Mouse (Mus musculus) lung, embryonic 15.5 days (tissue): ENCODE data around the gene Gnai2. TPM values are rescaled to one million over a fixed set of nuclear protein-coding genes. Genes with fewer than 3 reads are reported as not detected.
A peak's percentile ranks its signal among the peaks of the same experiment; 100 is the strongest.
"Not testable (repeated sequence)": the region's sequence is repeated elsewhere in the genome, so short reads cannot be mapped to it uniquely, and the experiment has no call there.

Experiments used
- ATAC-seq: fragments of 200-750 bp; cut with Nextera tagmentation; 2 replicates; pipeline ENCODE4 v1.8.0; 2017; ENCODE audit warnings: moderate number of reproducible peaks, borderline replicate concordance; ENCODE audit not compliant: low FRiP score, low TSS enrichment; ENCODE audit errors: extremely low read depth
- H3K27ac ChIP-seq: fragments of 300-500 bp; sonication (generic); 2 replicates; pipeline ENCODE4 v1.5.1; 2015; ENCODE audit warnings: moderate library complexity, mild to moderate bottlenecking, inconsistent platforms
- H3K27me3 ChIP-seq: fragments of 300-500 bp; sonication (generic); 2 replicates; pipeline ENCODE4 v1.6.1; 2015; ENCODE audit warnings: inconsistent platforms
- H3K36me3 ChIP-seq: fragments of 300-500 bp; sonication (generic); 2 replicates; pipeline ENCODE4 v1.6.1; 2015; ENCODE audit warnings: inconsistent platforms
- H3K4me1 ChIP-seq: fragments of 300-500 bp; sonication (generic); 2 replicates; pipeline ENCODE4 v1.6.1; 2015; ENCODE audit warnings: inconsistent platforms
- H3K4me2 ChIP-seq: fragments of 300-500 bp; sonication (generic); 2 replicates; pipeline ENCODE4 v1.6.1; 2015; ENCODE audit warnings: inconsistent platforms, mild to moderate bottlenecking, moderate library complexity
- H3K4me3 ChIP-seq: fragments of 300-500 bp; sonication (generic); 2 replicates; pipeline ENCODE4 v1.5.1; 2015; ENCODE audit warnings: mild to moderate bottlenecking, inconsistent platforms
- H3K9ac ChIP-seq: fragments of 300-500 bp; sonication (generic); 2 replicates; pipeline ENCODE4 v1.6.1; 2015; ENCODE audit warnings: inconsistent platforms
- H3K9me3 ChIP-seq: fragments of 300-500 bp; sonication (generic); 2 replicates; pipeline ENCODE4 v1.6.1; 2016; ENCODE audit warnings: inconsistent platforms
- WGBS: fragments of 180-500 bp; shearing (Covaris S2); methylation state at CpG from one replicate; pipeline ENCODE4 v1.1.7; 2015; 5-methylcytosine and 5-hydroxymethylcytosine counted together
- polyA plus RNA-seq: library from polyadenylated mRNA; unstranded; fragments of >200 nt; fragmentation: Nextera tagmentation; extraction: Ambion mirVana; gene quantifications from 2 replicates; pipeline ENCODE4 v1.2.1, GENCODE M21; 2015

Gene Gnai2
- 469 and 478 TPM in 2 replicates for polyA plus RNA-seq

DNA sequence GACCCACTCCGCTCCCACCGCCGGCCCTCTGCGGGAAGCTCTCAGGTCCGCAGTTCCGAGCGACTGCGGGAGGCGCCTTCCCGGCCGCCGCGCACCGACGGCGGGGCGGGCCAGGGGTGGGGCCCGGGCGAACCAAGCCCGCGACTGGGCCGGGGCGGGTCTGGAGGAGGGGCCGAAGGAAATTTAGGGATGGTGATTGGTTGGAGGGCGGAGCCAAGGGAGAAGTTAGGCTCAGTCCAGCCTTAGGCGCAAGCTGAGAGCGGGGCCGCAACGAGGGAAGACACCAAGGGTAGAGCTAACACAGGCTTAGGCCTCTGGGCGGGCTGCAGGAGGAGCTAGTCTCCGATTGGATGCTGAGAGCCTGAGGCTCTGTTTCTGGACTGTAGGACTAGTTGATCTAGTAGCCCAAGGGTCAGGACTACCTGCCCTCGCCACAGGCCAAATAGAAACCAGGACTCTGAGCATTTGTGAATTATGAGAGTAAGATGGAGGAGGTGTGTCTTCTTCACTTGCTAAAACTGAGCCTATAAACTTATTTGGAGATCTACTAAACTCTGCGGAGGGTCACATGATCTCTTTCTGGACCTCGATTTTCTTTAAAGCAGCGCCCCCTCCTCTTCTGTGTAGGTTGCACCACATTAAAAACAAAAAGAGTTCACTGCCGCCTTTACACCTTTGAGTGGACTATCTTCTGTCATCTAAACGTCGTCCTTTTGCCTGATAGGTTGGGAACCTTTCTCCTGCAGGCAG, at the start of gene Gnai2:
Gene Gnai2, minus strand, starts transcription at position 89 of the 750 bp plus-strand sequence.
- peak; percentile 96 for ATAC-seq
- H3K9ac ChIP-seq = peak within 1 kb of the TSS; percentile 76
- H3K4me2 ChIP-seq = peak within 1 kb of the TSS; percentile 98
- H3K4me1 ChIP-seq = peaks cover 37% of the 10 kb centered on the region
- 3% methylated on average over 38 of the region's 38 CpGs for WGBS
- no peaks in the 10 kb centered on the region for H3K9me3 ChIP-seq
- peak within 1 kb of the TSS; percentile 77 for H3K4me3 ChIP-seq
- H3K27me3 ChIP-seq = no peaks in the 10 kb centered on the region
- H3K27ac ChIP-seq = peak within 1 kb of the TSS; percentile 90
- no peaks in the 10 kb centered on the region for H3K36me3 ChIP-seq

DNA sequence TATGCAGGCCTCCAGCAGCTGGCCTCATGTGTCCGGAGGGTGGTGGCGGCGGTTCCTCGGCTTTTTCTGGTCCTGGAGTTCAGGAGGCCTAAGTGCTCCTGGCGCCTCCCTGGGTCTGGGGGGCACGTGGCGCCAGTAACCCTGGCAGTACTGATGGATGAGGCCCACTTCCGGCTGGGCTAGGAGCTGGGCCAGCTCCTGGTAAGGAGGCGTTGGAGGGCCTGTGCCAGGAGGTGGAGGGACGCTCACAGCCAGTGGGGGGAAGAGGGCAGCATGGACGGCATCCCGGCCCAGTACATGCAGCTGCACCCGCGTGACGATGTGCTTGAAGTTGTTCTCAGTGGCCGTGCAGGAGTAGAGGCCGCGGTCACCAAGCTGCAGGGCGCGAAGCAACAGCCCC, 47.2 kb upstream of the Gnai2 start:
- Histone ChIP-seq H3K4me1 (peaks cover 15% of the 10 kb centered on the region), H3K27ac (no peak overlapping the region; the same call in 1 of the 2 replicates), H3K36me3 (peaks cover 9% of the 10 kb centered on the region; the same call in 1 of the 2 replicates), H3K4me2 (no peak overlapping the region), H3K9me3 (no peaks in the 10 kb centered on the region), H3K9ac (no peak overlapping the region), H3K4me3 (no peak overlapping the region), H3K27me3 (peaks cover 5% of the 10 kb centered on the region)
- no peak for ATAC-seq
- WGBS = 71% methylated on average over 20 of the region's 20 CpGs

DNA sequence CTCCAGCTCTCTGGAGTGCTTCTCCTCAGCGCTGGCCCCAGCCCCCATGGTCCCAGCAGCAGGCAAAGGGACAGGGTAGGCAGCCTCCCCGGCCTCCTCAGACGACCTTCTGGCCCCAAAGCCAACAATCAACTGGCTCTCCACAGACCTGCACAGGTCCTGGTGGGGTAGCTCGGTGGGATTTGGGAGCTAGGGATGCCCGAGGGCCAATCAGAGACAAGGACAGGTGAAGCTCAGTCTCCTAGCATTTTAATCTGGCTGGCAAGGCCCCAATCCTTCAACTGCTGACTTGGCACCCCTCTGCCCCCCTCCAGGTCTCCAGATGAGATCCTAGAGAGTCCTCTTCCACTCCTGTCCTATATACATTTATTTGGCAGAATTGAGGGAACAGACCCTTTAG, 44.3 kb upstream of the Gnai2 start, which contains the start of gene Gnat1:
Gene Gnat1, minus strand, starts transcription at position 212 of the 400 bp plus-strand sequence.
- no peaks in the 10 kb centered on the region for H3K9me3 ChIP-seq
- H3K4me2 ChIP-seq = no peak within 1 kb of the TSS
- peaks cover 5% of the 10 kb centered on the region; the same call in 1 of the 2 replicates for H3K36me3 ChIP-seq
- no peak within 1 kb of the TSS for H3K9ac ChIP-seq
- WGBS = 25% methylated on average over 5 of the region's 5 CpGs
- peaks cover 27% of the 10 kb centered on the region for H3K4me1 ChIP-seq
- H3K4me3 ChIP-seq = no peak within 1 kb of the TSS
- H3K27me3 ChIP-seq = peaks cover 34% of the 10 kb centered on the region
- H3K27ac ChIP-seq = no peak within 1 kb of the TSS
- no peak for ATAC-seq

DNA sequence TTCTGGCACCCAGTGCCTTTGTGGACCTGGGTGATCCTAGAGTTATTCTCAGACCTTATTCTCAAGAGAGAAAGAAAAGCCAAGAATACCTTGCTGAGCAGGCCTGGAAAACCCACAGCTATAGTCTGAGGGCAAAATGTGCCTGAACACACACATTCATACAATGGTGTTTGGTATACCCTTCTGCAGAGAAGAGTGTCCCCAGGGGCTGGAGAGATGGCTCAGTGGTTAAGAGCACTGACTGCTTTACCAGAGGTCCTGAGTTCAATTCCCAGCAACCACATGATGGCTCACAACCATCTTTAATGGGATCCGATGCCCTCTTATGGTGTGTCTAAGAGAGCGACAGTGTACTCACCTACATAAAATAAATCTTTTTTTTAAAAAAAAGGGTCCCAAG, 43.7 kb upstream of the Gnai2 start:
- Histone ChIP-seq H3K27me3 (peaks cover 38% of the 10 kb centered on the region), H3K4me2 (no peak overlapping the region), H3K4me3 (no peak overlapping the region), H3K27ac (no peak overlapping the region), H3K9me3 (no peaks in the 10 kb centered on the region), H3K9ac (no peak overlapping the region), H3K36me3 (0 out of 2 replicates have a peak, but pooled peaks cover 4% of the 10 kb centered on the region), H3K4me1 (peaks cover 27% of the 10 kb centered on the region)
- ATAC-seq = no peak
- 87% methylated on average over 2 of the region's 2 CpGs for whole genome bisulfite sequencing

DNA sequence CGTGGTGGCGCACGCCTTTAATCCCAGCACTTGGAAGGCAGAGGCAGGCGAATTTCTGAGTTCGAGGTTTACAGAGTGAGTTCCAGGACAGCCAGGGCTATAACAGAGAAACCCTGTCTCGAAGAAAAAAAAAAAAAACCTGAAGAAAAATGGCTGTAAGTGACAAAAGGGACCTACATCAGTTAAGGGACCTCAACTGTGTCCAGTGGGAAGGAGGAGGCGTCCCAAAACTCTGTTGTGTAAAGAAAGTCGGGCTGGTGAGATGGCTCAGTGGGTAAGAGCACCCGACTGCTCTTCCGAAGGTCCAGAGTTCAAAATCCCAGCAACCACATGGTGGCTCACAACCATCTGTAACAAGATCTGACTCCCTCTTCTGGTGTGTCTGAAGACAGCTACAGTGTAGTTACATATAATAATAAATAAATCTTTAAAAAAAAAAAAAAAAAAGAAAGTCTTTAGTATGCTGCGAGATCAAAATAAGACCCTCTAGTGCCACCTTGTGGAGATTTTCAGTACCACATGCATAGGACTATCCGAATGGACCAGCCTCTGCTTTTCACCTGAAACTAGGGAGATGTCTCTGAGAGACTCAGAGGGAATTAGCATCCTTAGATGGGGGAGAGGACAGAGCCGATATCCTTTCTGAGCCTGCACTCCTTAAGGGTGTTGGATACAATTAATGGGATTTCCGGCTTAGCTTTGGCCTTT, 42.8 kb upstream of the Gnai2 start:
- Histone ChIP-seq H3K4me1 (peaks cover 27% of the 10 kb centered on the region), H3K27me3 (peaks cover 38% of the 10 kb centered on the region), H3K4me2 (0 out of 2 replicates have a peak overlapping the region, but pooled peaks have one; percentile 69)
- WGBS = 34% methylated on average over 14 of the region's 14 CpGs
- H3K4me3 ChIP-seq, H3K9me3 ChIP-seq, H3K36me3 ChIP-seq, ATAC-seq, H3K27ac ChIP-seq, H3K9ac ChIP-seq: not testable (repeated sequence)

DNA sequence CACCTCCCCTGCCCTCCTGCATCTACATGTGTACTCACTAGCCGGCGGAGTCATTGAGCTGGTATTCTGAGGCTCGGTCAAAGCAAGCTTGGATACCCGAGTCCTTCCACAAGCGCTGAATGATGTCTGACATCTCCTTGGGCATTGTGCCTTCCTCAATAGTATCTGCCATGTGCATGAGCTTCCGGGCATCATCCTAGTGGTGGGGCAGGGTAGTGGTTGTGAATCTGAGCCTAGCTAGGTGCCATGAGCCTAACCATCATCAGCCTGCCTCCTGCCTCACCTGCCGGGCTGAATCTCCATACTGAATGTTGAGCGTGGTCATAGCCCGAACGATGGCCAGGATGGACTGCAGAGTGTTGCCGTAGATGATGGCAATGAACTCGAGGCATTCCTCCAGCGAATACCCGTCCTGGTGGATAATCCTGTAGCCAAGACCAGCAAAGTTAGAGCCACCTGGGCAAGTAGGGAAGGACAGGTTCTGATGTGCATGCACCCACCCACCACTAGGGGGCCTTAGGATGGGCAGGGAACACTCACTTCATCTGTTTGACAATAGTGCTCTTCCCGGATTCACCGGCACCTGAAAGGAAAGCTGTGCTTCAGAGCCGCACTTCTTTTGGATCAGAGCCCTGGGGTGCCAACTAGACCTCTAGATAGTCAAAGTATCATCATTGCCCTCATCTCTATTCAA, 42.1 kb upstream of the Gnai2 start:
- Histone ChIP-seq H3K36me3 (0 out of 2 replicates have a peak, but pooled peaks cover under 1% of the 10 kb centered on the region), H3K27ac (no peak overlapping the region), H3K4me3 (no peak overlapping the region), H3K9ac (no peak overlapping the region), H3K4me1 (peaks cover 23% of the 10 kb centered on the region), H3K9me3 (no peaks in the 10 kb centered on the region), H3K27me3 (peaks cover 38% of the 10 kb centered on the region), H3K4me2 (peak overlapping the region; percentile 69)
- WGBS = 12% methylated on average over 17 of the region's 17 CpGs
- ATAC-seq = no peak

DNA sequence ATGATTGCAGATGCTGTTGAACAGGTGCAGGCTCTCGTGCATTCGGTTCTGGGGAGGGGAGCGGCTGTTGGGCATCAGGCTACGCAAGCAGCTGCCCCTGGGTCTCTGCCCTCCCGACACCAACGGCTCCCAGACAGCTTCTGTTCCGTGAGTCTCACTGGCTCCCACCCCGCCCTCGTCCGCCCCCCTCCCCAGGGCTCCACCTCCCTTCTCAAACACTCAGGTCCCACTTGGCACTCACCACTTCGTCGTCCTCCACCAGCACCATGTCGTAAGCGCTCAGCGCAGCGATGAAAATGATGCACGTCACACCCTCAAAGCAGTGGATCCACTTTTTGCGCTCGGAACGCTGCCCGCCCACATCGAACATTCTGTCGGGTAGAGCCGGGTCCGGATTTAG, 41.1 kb upstream of the Gnai2 start:
- 0 out of 2 replicates have a peak overlapping the region, but pooled peaks have one; percentile 10 for H3K9ac ChIP-seq
- peak overlapping the region; percentile 33 for H3K4me3 ChIP-seq
- H3K4me1 ChIP-seq = peaks cover 23% of the 10 kb centered on the region
- H3K27me3 ChIP-seq = peaks cover 38% of the 10 kb centered on the region
- H3K9me3 ChIP-seq = no peaks in the 10 kb centered on the region
- no peaks in the 10 kb centered on the region for H3K36me3 ChIP-seq
- peak overlapping the region; percentile 69 for H3K4me2 ChIP-seq
- WGBS = 1% methylated on average over 25 of the region's 25 CpGs
- ATAC-seq = peak; percentile 39
- H3K27ac ChIP-seq = no peak overlapping the region

DNA sequence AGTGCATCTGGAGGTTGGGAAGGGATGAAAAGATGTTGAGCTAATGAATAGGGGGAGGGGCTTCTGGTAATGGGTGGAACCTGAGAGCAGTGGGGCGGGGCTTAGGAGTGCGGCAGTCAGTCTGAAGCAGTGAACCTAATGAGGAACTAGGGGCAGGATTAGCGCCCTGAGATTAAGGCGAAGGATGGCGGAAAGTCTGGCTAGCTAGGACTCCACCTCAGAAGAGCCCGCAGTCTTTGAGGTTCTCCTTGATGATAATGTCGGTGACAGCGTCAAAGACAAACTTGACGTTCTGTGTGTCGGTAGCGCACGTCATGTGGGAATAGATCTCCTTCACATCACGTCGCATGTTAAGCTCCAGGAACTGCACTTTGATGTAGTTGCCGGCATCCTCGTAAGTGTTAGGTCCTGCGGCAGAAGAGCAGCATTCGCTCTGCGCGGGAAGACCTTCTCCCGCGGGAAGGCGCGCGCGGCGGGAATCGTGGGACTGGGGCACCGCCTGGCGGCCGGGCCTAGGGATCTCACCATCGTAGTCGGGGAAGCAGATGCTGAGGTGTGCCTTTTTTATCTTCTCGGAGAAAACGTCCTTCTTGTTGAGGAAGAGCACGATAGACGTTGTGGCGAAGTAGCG, 40.6 kb upstream of the Gnai2 start:
- peaks cover 38% of the 10 kb centered on the region for H3K27me3 ChIP-seq
- no peaks in the 10 kb centered on the region for H3K9me3 ChIP-seq
- WGBS = under 1% methylated on average over 39 of the region's 39 CpGs
- H3K36me3 ChIP-seq = no peaks in the 10 kb centered on the region
- peaks cover 23% of the 10 kb centered on the region for H3K4me1 ChIP-seq
- no peak overlapping the region for H3K27ac ChIP-seq
- ATAC-seq = peak; percentile 59; the same call in 1 of the 2 replicates
- peak overlapping the region; percentile 69 for H3K4me2 ChIP-seq
- peak overlapping the region; percentile 33 for H3K4me3 ChIP-seq
- 0 out of 2 replicates have a peak overlapping the region, but pooled peaks have one; percentile 10 for H3K9ac ChIP-seq

DNA sequence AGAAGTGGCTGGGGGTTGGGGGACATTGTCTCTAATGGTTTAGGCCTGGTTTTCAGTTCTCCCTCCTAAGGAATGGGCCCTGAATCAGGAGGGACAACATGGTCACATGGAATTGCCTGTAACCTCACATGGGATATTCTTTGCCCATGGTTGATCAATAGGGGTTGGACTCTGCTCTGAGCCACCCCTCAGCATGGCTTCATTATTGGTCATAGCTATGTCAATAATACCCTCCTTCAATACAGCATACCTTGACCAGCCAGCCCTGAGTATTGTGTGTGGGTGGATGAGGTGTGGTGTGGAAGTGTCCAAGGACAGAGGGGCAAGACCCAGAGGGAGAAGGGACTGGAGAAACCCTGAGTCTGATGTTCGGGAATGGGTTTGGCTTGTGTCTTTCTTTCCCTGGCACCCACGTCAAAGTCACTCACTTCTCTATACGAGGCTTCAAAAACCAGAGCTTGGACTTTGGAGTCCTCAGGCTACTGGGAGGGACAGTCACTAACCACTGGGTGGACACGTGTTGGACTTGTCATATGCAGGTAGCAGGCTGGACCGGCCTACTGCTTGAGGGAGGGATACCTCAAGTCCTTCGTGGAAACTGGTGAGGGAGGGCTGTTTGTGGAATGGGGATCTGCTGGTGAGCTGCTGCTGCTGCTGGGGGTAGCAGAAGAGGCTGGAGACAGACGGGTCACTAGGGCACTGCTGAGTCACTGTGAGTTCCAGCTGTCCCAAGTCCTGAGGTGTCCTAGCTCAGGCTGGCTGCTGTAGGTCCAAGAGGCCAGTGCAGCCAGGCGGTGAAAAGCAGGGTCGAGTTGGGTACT, 39.7 kb upstream of the Gnai2 start:
- no peak for ATAC-seq
- WGBS = 59% methylated on average over 9 of the region's 9 CpGs

DNA sequence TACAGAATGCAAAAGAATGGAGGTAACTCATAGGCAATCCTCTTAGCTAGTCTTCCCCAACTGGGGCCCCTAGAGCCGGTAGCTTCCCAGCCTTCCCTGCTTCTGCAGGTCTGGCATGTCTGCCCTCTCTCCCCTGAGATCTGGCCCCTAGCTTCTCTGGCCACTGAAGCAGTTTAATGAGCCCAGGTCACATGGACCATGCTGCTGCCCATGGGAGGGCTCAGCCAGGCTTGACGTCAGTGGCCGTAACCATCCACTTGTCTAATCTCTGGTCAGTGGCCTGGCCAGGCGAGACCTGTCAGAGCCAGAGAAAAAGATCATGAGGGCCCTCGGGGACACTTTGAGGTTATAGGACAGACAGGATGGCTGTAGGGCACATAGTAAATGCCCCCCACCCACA, 35.1 kb upstream of the Gnai2 start:
- H3K27me3 ChIP-seq = peaks cover 42% of the 10 kb centered on the region
- H3K27ac ChIP-seq = no peak overlapping the region
- H3K9ac ChIP-seq = no peak overlapping the region
- H3K9me3 ChIP-seq = no peaks in the 10 kb centered on the region
- WGBS = 61% methylated on average over 5 of the region's 5 CpGs
- H3K4me2 ChIP-seq = no peak overlapping the region
- no peak for ATAC-seq
- no peaks in the 10 kb centered on the region for H3K36me3 ChIP-seq
- H3K4me1 ChIP-seq = peaks cover 24% of the 10 kb centered on the region
- no peak overlapping the region for H3K4me3 ChIP-seq

More for the DNA sequence above, 39.7 kb upstream of the Gnai2 start:
- H3K4me1 ChIP-seq = peaks cover 23% of the 10 kb centered on the region
- no peak overlapping the region for H3K27ac ChIP-seq
- H3K9me3 ChIP-seq = no peaks in the 10 kb centered on the region
- H3K36me3 ChIP-seq = no peaks in the 10 kb centered on the region
- no peak overlapping the region for H3K4me3 ChIP-seq
- no peak overlapping the region for H3K4me2 ChIP-seq
- no peak overlapping the region for H3K9ac ChIP-seq
- peaks cover 38% of the 10 kb centered on the region for H3K27me3 ChIP-seq
